Mouse (Mus musculus) kidney, adult 2 months (tissue): Measurements from ENCODE around the gene Slc17a7.

Experiments used
- CTCF ChIP-seq: fragments of 200-500 bp; conservative IDR thresholded peaks from 2 replicates; pipeline ENCODE4 v1.5.1; 2011; ENCODE audit warnings: low read depth, mild to moderate bottlenecking, control low read depth, low read length, moderate library complexity, mixed read lengths; ENCODE audit not compliant: insufficient read depth, insufficient read length
- POLR2A ChIP-seq: fragments of 200-500 bp; IDR thresholded peaks from one replicate; pipeline ENCODE4 v1.6.1; 2011; ENCODE audit warnings: low read depth, low read length, control low read depth

GRCm38 (mm10) chr7:45191803-45192363 lies 28.1 kb downstream of the Slc17a7 start:
- no peak for TF ChIP-seq CTCF
- no peak for TF ChIP-seq POLR2A
